Mouse (Mus musculus) right cerebral cortex, adult 2 months (tissue): ENCODE measurements around the gene Angptl2.

Experiments
- DNase-seq, 2 experiments: peaks; one replicate each; pipeline ENCODE4 v3.0.0; 2021 to 2022; ENCODE audit warnings: low spot score in 2 of 2

Gene Angptl2

GRCm38 (mm10) chr2:33270569-33270968 lies 54.7 kb downstream of the Angptl2 start:
- DNase-seq = no peak

GRCm38 (mm10) chr2:33271511-33271910 lies 55.6 kb downstream of the Angptl2 start:
- no peak for DNase-seq

- DNase-seq = no peak
Observed at GRCm38 (mm10) chr2:33272665-33273439, 57.0 kb downstream of the Angptl2 start.

- DNase-seq = no peak
Observed at GRCm38 (mm10) chr2:33274719-33275490, 59.0 kb downstream of the Angptl2 start.

- DNase-seq = no peak
Observed at GRCm38 (mm10) chr2:33279758-33280157, 63.9 kb downstream of the Angptl2 start.

GRCm38 (mm10) chr2:33280525-33280924 lies 64.7 kb downstream of the Angptl2 start:
- no peak for DNase-seq

GRCm38 (mm10) chr2:33281807-33282206 lies 65.9 kb downstream of the Angptl2 start:
- no peak for DNase-seq

- DNase-seq = no peak
Observed at GRCm38 (mm10) chr2:33282877-33283276, 67.0 kb downstream of the Angptl2 start.

GRCm38 (mm10) chr2:33283674-33284073 lies 67.8 kb downstream of the Angptl2 start:
- no peak for DNase-seq

GRCm38 (mm10) chr2:33288837-33289236 lies 73.0 kb downstream of the Angptl2 start:
- no peak for DNase-seq

- DNase-seq = no peak
Observed at GRCm38 (mm10) chr2:33290491-33290890, 74.6 kb downstream of the Angptl2 start.

GRCm38 (mm10) chr2:33292057-33292456 lies 76.2 kb downstream of the Angptl2 start:
- no peak for DNase-seq

GRCm38 (mm10) chr2:33295115-33295514 lies 79.2 kb downstream of the Angptl2 start:
- DNase-seq = no peak
